In the genomic region with DNA sequence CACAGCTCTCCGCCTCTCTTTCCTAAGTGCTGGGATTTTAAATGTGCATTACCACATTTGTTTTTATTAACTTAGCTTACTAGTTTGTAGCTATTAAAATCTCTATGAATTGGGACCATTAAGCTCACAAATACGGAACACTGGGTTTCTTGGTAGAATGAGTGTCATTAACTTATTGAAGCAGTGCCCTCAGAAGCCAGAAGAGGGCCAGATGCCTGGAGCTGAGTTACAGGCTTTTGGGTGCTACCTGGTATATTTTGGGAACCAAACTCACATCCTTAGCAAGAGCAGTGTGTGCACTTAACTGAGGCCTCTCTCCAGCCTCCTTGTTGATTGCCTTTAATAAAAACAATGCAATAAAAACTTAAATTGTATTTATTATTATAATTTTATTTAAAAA, we compare ENCODE assay signal across 20 mouse cellular contexts. TPM values are rescaled to one million over a fixed set of nuclear protein-coding genes. Genes with fewer than 3 reads are reported as not detected.
A peak's percentile ranks its signal among the peaks of the same experiment; 100 is the strongest.
DNase-seq lines count a peak whose midpoint lies in the region; ATAC-seq and TF ChIP-seq lines count a peak whose summit lies in the region.
"Had no signal": no experiment of that assay in that cellular context is flagged by ENCODE, and none has a peak within 500 bp of the region (broad histone marks: within the 10 kb centered on the region; RNA-seq: fewer than 3 reads in every experiment).

No protein-coding gene starts in this region.

- peak; percentile 51; the same call in 1 of the 2 replicates for ATAC-seq in forebrain, postnatal 0 days
- ATAC-seq in forebrain, embryonic 12.5 days (ENCODE audit: low FRiP score) = no peak
- ATAC-seq: hindbrain, embryonic 16.5 days had no signal

- H3K36me3 ChIP-seq in forebrain, postnatal 0 days (ENCODE audit: insufficient read depth) = peaks cover 34% of the 10 kb centered on the region
- peaks cover 24% of the 10 kb centered on the region for H3K36me3 ChIP-seq in forebrain, embryonic 12.5 days (replicated peaks)
- peaks cover 46% of the 10 kb centered on the region for H3K36me3 ChIP-seq in E14TG2a.4 (ENCODE audit: insufficient read depth, low read length)

- intact Hi-C loops in left cerebral cortex, postnatal 14 days (cut with DNase I) = loop anchor here (5.0 kb wide), 1 partner anchor 227 kb away; no protein-coding TSS in a partner anchor

- WGBS in forebrain, postnatal 0 days = 78% methylated on average over 2 of the region's 2 CpGs
- WGBS in forebrain, embryonic 12.5 days = 86% methylated on average over 2 of the region's 2 CpGs

- peak; percentile 32 for DNase-seq in forebrain, postnatal 0 days
- DNase-seq in left cerebral cortex, postnatal 14 days (ENCODE audit: low spot score in 2 of 2) = peak; percentile 16 to 40
- DNase-seq in left cerebral cortex, adult 9 months (ENCODE audit: low spot score in 2 of 2) = no peak
- DNase-seq in brain, adult 2 months (ENCODE audit: low read depth, low spot score) = peak; percentile 56
- no peak for DNase-seq in adrenal gland, postnatal 4 days (ENCODE audit: low spot score in 2 of 2)
- DNase-seq: adrenal gland, postnatal 10 days; kidney, postnatal 10 days; layer of hippocampus, adult 9-11 months; right cerebral cortex, postnatal 25 days; thymus, adult 2 months had no signal

- H3K27ac ChIP-seq in forebrain, postnatal 0 days (ENCODE audit: low read depth, low read length) = no peak overlapping the region
- no peak overlapping the region for H3K27ac ChIP-seq in forebrain, embryonic 12.5 days
- H3K27ac ChIP-seq: embryonic facial prominence, embryonic 12.5 days; limb, embryonic 10.5 days; liver, embryonic 14.5 days had no signal

- no peaks in the 10 kb centered on the region for H3K27me3 ChIP-seq in forebrain, postnatal 0 days (ENCODE audit: insufficient read depth, low read length)
- no peaks in the 10 kb centered on the region for H3K27me3 ChIP-seq in forebrain, embryonic 12.5 days
- H3K27me3 ChIP-seq in E14TG2a.4 (ENCODE audit: insufficient read depth, low read length) = no peaks in the 10 kb centered on the region
- H3K27me3 ChIP-seq: embryonic facial prominence, embryonic 12.5 days; megakaryocyte, embryonic 14.5 days had no signal

- H3K4me2 ChIP-seq in forebrain, postnatal 0 days (ENCODE audit: low read depth) = no peak overlapping the region
- H3K4me2 ChIP-seq in forebrain, embryonic 12.5 days = no peak overlapping the region
- H3K4me2 ChIP-seq: embryonic facial prominence, embryonic 12.5 days had no signal

- H3K9me3 ChIP-seq in forebrain, postnatal 0 days (ENCODE audit: low read length) = no peaks in the 10 kb centered on the region
- no peaks in the 10 kb centered on the region for H3K9me3 ChIP-seq in forebrain, embryonic 12.5 days
- H3K9me3 ChIP-seq in E14TG2a.4 (ENCODE audit: low read length) = no peaks in the 10 kb centered on the region
- H3K9me3 ChIP-seq: embryonic facial prominence, embryonic 12.5 days; limb, embryonic 10.5 days; megakaryocyte, embryonic 14.5 days had no signal

- no peak overlapping the region for H3K9ac ChIP-seq in forebrain, postnatal 0 days
- no peak overlapping the region for H3K9ac ChIP-seq in forebrain, embryonic 12.5 days
- H3K9ac ChIP-seq: embryonic facial prominence, embryonic 12.5 days; liver, embryonic 14.5 days had no signal

- no peak overlapping the region for H3K4me3 ChIP-seq in forebrain, postnatal 0 days (ENCODE audit: low read depth, low read length)
- H3K4me3 ChIP-seq in forebrain, embryonic 12.5 days (replicated peaks) = no peak overlapping the region
- H3K4me3 ChIP-seq in E14TG2a.4 (replicated peaks; ENCODE audit: low read length) = no peak overlapping the region
- H3K4me3 ChIP-seq: embryonic facial prominence, embryonic 12.5 days; limb, embryonic 10.5 days; megakaryocyte, embryonic 14.5 days; myocyte had no signal

- TF ChIP-seq CTCF in forebrain, postnatal 0 days (IDR thresholded peaks at IDR 0.05; ENCODE audit: low read depth) = peak; percentile 62
- 0 out of 2 replicates have a peak, but pooled peaks have one; percentile 5 for TF ChIP-seq CTCF in E14TG2a.4 (conservative IDR thresholded peaks at IDR 0.05; ENCODE audit: low read length)

- no peaks in the 10 kb centered on the region for H3K4me1 ChIP-seq in forebrain, postnatal 0 days (ENCODE audit: insufficient read depth)
- H3K4me1 ChIP-seq in forebrain, embryonic 12.5 days = no peaks in the 10 kb centered on the region
- peaks cover 9% of the 10 kb centered on the region; the same call in 1 of the 2 replicates for H3K4me1 ChIP-seq in E14TG2a.4 (replicated peaks; ENCODE audit: low read depth, low read length)
- H3K4me1 ChIP-seq: embryonic facial prominence, embryonic 12.5 days; limb, embryonic 10.5 days had no signal

RNA-seq across cellular contexts. Expression of a gene that starts 30.3 kb away (rescaled TPM):
- total RNA-seq in forebrain, postnatal 0 days (2014; rRNA removed) = 53.6 and 63.1 TPM in 2 replicates
- 54.6 and 65.3 TPM in 2 replicates for polyA plus RNA-seq in forebrain, postnatal 0 days (2015; fragmentation: Nextera tagmentation; extraction: Ambion mirVana)
- 32.0 and 34.1 TPM in 2 replicates for polyA plus RNA-seq in forebrain, embryonic 12.5 days (2016; fragmentation: Nextera tagmentation; extraction: Ambion mirVana)
- 10 to 100 TPM; 49.5 to 49.7 TPM for total RNA-seq in left cerebral cortex, postnatal 14 days (2021)
- total RNA-seq in adrenal gland, postnatal 4 days (2021) = 10 to 100 TPM; 18.1 to 19.5 TPM

RNA-seq across cellular contexts. Expression of a gene that starts 30.3 kb away (rescaled TPM):
- 12.6 and 20.0 TPM in 2 replicates for total RNA-seq in forebrain, postnatal 0 days (2014; rRNA removed)
- 8.8 and 14.9 TPM in 2 replicates for polyA plus RNA-seq in forebrain, postnatal 0 days (2015; fragmentation: Nextera tagmentation; extraction: Ambion mirVana)
- 31.1 and 34.1 TPM in 2 replicates for polyA plus RNA-seq in forebrain, embryonic 12.5 days (2016; fragmentation: Nextera tagmentation; extraction: Ambion mirVana)
- total RNA-seq in left cerebral cortex, postnatal 14 days (2021) = 10 to 100 TPM; 18.1 to 18.7 TPM
- 10 to 100 TPM; 26.7 to 27.4 TPM for total RNA-seq in adrenal gland, postnatal 4 days (2021)

RNA-seq across cellular contexts. Expression of a gene that starts 48.9 kb away (rescaled TPM):
- not detected in 2 replicates for total RNA-seq in forebrain, postnatal 0 days (2014; rRNA removed)
- polyA plus RNA-seq in forebrain, postnatal 0 days (2015; fragmentation: Nextera tagmentation; extraction: Ambion mirVana) = not detected in 2 replicates
- polyA plus RNA-seq in forebrain, embryonic 12.5 days (2016; fragmentation: Nextera tagmentation; extraction: Ambion mirVana) = not detected in 2 replicates
- not detected for total RNA-seq in left cerebral cortex, postnatal 14 days (2021)
- total RNA-seq in adrenal gland, postnatal 4 days (2021) = not detected
- total RNA-seq: adrenal gland, postnatal 10 days; granulocyte monocyte progenitor cell, adult 5-6 weeks; heart, postnatal 10 days had no signal
- polyA plus RNA-seq: embryonic facial prominence, embryonic 12.5 days; hindbrain, embryonic 16.5 days; limb, embryonic 10.5 days; liver, embryonic 14.5 days; myocyte; thymus, adult 2 months had no signal

Comparison
In these comparisons a context has a peak if more than half of its experiments do, and no peak if none do; other contexts are left out.
1. DNase-seq: peak in forebrain, postnatal 0 days (single experiment), left cerebral cortex, postnatal 14 days (2 of 2) and brain, adult 2 months (single experiment); none in left cerebral cortex, adult 9 months (0 of 2) and adrenal gland, postnatal 4 days (0 of 2).